Mouse (Mus musculus): ENCODE measurements around the gene Dcxr. TPM values are rescaled to one million over a fixed set of nuclear protein-coding genes. Genes with fewer than 3 reads are reported as not detected.

Dcxr gene
- polyA plus RNA-seq, 1 experiment = 340 TPM

GRCm38 (mm10) chr11:120703696-120704454 lies 23.2 kb downstream of the Dcxr start:
- TF ChIP-seq CTCF (IDR thresholded peaks at IDR 0.05; ENCODE audit: insufficient read depth, low read length) (no peak), POLR2A (IDR thresholded peaks at IDR 0.05; ENCODE audit: borderline replicate concordance, extremely low read depth, low read depth, low read length) (no peak)
- no peaks in the 10 kb centered on the region for H3K4me1 ChIP-seq (ENCODE audit: control insufficient read depth, insufficient read depth, low read length)
- DNase-seq = no peak
- 66% methylated on average over 15 of the region's 15 CpGs for WGBS
- no peak overlapping the region for H3K4me3 ChIP-seq (replicated peaks; ENCODE audit: extremely low read depth, low read depth, low read length)

DNA sequence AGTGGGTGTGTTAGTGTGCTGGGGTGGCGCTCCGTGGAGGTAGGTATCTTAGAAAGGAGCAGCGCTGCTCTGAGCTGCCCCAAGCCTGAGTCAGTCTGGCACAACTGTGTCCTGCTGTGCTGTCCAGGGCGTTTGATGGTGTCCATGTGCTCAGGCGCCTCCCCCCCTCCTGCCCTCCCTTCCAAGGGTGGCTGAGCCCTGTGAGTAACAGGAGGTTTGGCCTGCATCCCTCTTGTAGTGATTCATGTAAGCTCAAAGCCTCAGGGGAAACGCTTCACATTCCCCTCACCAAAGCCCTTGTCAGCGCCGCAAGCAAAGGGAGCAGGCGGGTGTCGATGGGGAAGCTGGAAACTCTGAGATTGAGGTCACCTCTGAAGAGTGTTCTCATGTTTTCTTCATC lies 29.3 kb downstream of the Dcxr start:
- no peak for DNase-seq
- no peak for TF ChIP-seq POLR2A (IDR thresholded peaks at IDR 0.05; ENCODE audit: borderline replicate concordance, extremely low read depth, low read depth, low read length)
- no peak for TF ChIP-seq CTCF (IDR thresholded peaks at IDR 0.05; ENCODE audit: insufficient read depth, low read length)
- no peaks in the 10 kb centered on the region for H3K4me1 ChIP-seq (ENCODE audit: control insufficient read depth, insufficient read depth, low read length)
- 71% methylated on average over 10 of the region's 10 CpGs for WGBS
- H3K4me3 ChIP-seq (replicated peaks; ENCODE audit: extremely low read depth, low read depth, low read length) = no peak overlapping the region

- TF ChIP-seq POLR2A (IDR thresholded peaks at IDR 0.05; ENCODE audit: borderline replicate concordance, extremely low read depth, low read depth, low read length) = no peak
- TF ChIP-seq CTCF (IDR thresholded peaks at IDR 0.05; ENCODE audit: insufficient read depth, low read length) = 0 out of 2 replicates have a peak, but pooled peaks have one; percentile 8
- peaks cover 3% of the 10 kb centered on the region; the same call in 1 of the 2 replicates for H3K4me1 ChIP-seq (ENCODE audit: control insufficient read depth, insufficient read depth, low read length)
- no peak for DNase-seq
- no peak overlapping the region for H3K4me3 ChIP-seq (replicated peaks; ENCODE audit: extremely low read depth, low read depth, low read length)
- 91% methylated on average over 6 of the region's 6 CpGs for WGBS
Measured at GRCm38 (mm10) chr11:120696568-120696967, 30.5 kb downstream of the Dcxr start.

DNA sequence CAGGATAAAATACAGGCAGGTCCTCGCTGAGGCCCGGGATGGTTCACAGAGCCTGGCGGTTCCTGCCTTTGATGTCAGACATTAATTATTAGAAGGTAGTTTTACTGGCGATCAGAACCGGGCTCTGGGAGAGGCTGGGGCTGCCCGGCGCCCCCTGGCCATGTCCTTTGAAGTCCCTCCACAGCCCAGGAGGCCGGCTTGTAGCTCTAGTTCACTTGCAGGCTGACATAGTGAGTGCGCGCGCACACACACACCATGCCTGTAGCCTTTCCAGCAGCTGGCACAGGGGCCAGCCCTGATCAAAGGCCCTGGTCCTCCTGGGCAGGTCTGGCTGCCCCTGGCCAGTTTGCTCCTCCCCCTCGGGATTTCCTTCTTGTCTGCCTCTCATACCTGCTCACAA lies 31.4 kb downstream of the Dcxr start:
- Histone ChIP-seq H3K4me3 (replicated peaks; ENCODE audit: extremely low read depth, low read depth, low read length) (no peak overlapping the region), H3K4me1 (ENCODE audit: control insufficient read depth, insufficient read depth, low read length) (peaks cover 3% of the 10 kb centered on the region; the same call in 1 of the 2 replicates)
- TF ChIP-seq CTCF (IDR thresholded peaks at IDR 0.05; ENCODE audit: insufficient read depth, low read length) = no peak
- no peak for TF ChIP-seq POLR2A (IDR thresholded peaks at IDR 0.05; ENCODE audit: borderline replicate concordance, extremely low read depth, low read depth, low read length)
- no peak for DNase-seq
- WGBS = 69% methylated on average over 12 of the region's 12 CpGs

DNA sequence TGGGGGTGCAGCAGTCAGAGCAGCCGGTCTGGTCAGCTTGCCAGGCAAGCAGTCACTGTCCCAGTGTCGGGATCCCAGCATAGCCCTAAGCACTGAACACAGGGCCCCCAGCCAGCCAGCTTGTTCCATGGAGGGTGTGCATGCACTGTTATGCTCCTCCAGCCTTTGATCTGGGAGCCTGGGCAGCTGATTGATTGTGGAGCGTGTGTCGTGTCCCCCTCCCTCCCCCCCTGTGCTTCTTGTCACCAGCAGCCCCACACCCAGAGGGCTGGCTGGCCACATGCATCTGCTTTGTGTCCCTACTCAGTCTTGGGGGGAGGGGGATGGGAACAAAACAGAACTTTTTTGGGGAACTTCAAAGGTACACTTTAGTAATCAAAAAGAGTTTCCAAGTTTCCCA lies 31.9 kb downstream of the Dcxr start:
- TF ChIP-seq POLR2A (IDR thresholded peaks at IDR 0.05; ENCODE audit: borderline replicate concordance, extremely low read depth, low read depth, low read length) = no peak
- TF ChIP-seq CTCF (IDR thresholded peaks at IDR 0.05; ENCODE audit: insufficient read depth, low read length) = no peak
- Histone ChIP-seq H3K4me3 (replicated peaks; ENCODE audit: extremely low read depth, low read depth, low read length) (no peak overlapping the region), H3K4me1 (ENCODE audit: control insufficient read depth, insufficient read depth, low read length) (peaks cover 3% of the 10 kb centered on the region; the same call in 1 of the 2 replicates)
- WGBS = 43% methylated on average over 4 of the region's 4 CpGs
- no peak for DNase-seq

DNA sequence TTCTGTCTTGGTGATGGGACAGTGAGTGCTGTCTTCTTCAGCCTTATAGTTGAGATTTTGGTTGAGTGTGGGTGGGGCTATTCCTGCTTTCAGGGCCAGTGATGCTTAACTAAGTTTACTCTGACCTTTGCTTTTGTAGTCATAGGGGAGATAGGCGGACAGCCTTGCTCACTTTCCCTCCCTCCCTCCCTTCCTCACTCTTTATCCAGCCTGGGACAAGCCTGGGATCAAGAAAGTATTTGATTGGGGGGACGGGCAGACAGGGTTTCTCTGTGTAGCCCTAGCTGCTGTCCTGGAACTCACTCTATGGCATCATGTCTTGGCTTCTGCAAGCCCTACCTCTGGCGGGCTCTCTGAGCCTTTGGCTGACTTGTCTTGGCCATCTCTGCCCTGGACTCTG lies 33.6 kb downstream of the Dcxr start:
- TF ChIP-seq CTCF (IDR thresholded peaks at IDR 0.05; ENCODE audit: insufficient read depth, low read length) (no peak), POLR2A (IDR thresholded peaks at IDR 0.05; ENCODE audit: borderline replicate concordance, extremely low read depth, low read depth, low read length) (no peak)
- no peak for DNase-seq
- H3K4me3 ChIP-seq (replicated peaks; ENCODE audit: extremely low read depth, low read depth, low read length) = no peak overlapping the region
- 80% methylated on average over 3 of the region's 3 CpGs for WGBS
- H3K4me1 ChIP-seq (ENCODE audit: control insufficient read depth, insufficient read depth, low read length) = peaks cover 3% of the 10 kb centered on the region; the same call in 1 of the 2 replicates

- no peak for DNase-seq
- no peak overlapping the region for H3K4me3 ChIP-seq (replicated peaks; ENCODE audit: extremely low read depth, low read depth, low read length)
- no peak for TF ChIP-seq POLR2A (IDR thresholded peaks at IDR 0.05; ENCODE audit: borderline replicate concordance, extremely low read depth, low read depth, low read length)
- TF ChIP-seq CTCF (IDR thresholded peaks at IDR 0.05; ENCODE audit: insufficient read depth, low read length) = no peak
- WGBS = 66% methylated on average over 4 of the region's 4 CpGs
- H3K4me1 ChIP-seq (ENCODE audit: control insufficient read depth, insufficient read depth, low read length) = peaks cover 3% of the 10 kb centered on the region; the same call in 1 of the 2 replicates
Measured at GRCm38 (mm10) chr11:120692471-120693011, 34.5 kb downstream of the Dcxr start.

GRCm38 (mm10) chr11:120689365-120689764 lies 37.7 kb downstream of the Dcxr start:
- H3K4me3 ChIP-seq (replicated peaks; ENCODE audit: extremely low read depth, low read depth, low read length) = no peak overlapping the region
- no peak for DNase-seq
- no peak for TF ChIP-seq CTCF (IDR thresholded peaks at IDR 0.05; ENCODE audit: insufficient read depth, low read length)
- TF ChIP-seq POLR2A (IDR thresholded peaks at IDR 0.05; ENCODE audit: borderline replicate concordance, extremely low read depth, low read depth, low read length) = no peak
- peaks cover 8% of the 10 kb centered on the region; the same call in 1 of the 2 replicates for H3K4me1 ChIP-seq (ENCODE audit: control insufficient read depth, insufficient read depth, low read length)
- 64% methylated on average over 3 of the region's 3 CpGs for WGBS

GRCm38 (mm10) chr11:120686650-120687272 lies 40.3 kb downstream of the Dcxr start:
- WGBS = 67% methylated on average over 20 of the region's 20 CpGs
- H3K4me1 ChIP-seq (ENCODE audit: control insufficient read depth, insufficient read depth, low read length) = peaks cover 4% of the 10 kb centered on the region; the same call in 1 of the 2 replicates
- no peak for TF ChIP-seq POLR2A (IDR thresholded peaks at IDR 0.05; ENCODE audit: borderline replicate concordance, extremely low read depth, low read depth, low read length)
- H3K4me3 ChIP-seq (replicated peaks; ENCODE audit: extremely low read depth, low read depth, low read length) = no peak overlapping the region
- peak; percentile 53 for DNase-seq

All from lung, adult 2 months (tissue).